Mouse (Mus musculus): ENCODE data around the gene Epx. TPM values are rescaled to one million over a fixed set of nuclear protein-coding genes. Genes with fewer than 3 reads are reported as not detected.
"Not testable (repeated sequence)": the region's sequence is repeated elsewhere in the genome, so short reads cannot be mapped to it uniquely, and the experiment has no call there.

The Epx gene
- total RNA-seq (2021) = not detected
- long read RNA-seq, experiment 1 = 0 reads
- long read RNA-seq, experiment 2 = 0 reads

- intact Hi-C loops (cut with DNase I) = no loop called here
- Histone ChIP-seq H3K4me3 (no peak within 1 kb of the TSS), H3K27ac (no peak within 1 kb of the TSS)
- TF ChIP-seq CTCF (IDR thresholded peaks at IDR 0.05) = no peak
- no peak for DNase-seq
These were observed at the start of gene Epx for GRCm38 (mm10) chr11:87875436-87875835. TSS of gene Epx (minus strand) at chr11:87875536.

- Histone ChIP-seq H3K27ac (no peak within 1 kb of the TSS), H3K4me3 (no peak within 1 kb of the TSS)
- no peak for TF ChIP-seq CTCF (IDR thresholded peaks at IDR 0.05)
- intact Hi-C loops (cut with DNase I) = no loop called here
- DNase-seq = no peak
These were observed 45.6 kb upstream of the Epx start, which contains the start of gene Olfr464 for GRCm38 (mm10) chr11:87920966-87921365. TSS of gene Olfr464 (minus strand) at chr11:87920967.

- TF ChIP-seq CTCF (IDR thresholded peaks at IDR 0.05) = no peak
- no peak for DNase-seq
- intact Hi-C loops (cut with DNase I) = no loop called here
- no peak overlapping the region for H3K27ac ChIP-seq
- no peak overlapping the region for H3K4me3 ChIP-seq
These were observed 45.0 kb upstream of the Epx start for GRCm38 (mm10) chr11:87920301-87920700.

- intact Hi-C loops (cut with DNase I) = no loop called here
- TF ChIP-seq CTCF (IDR thresholded peaks at IDR 0.05) = no peak
- no peak overlapping the region for H3K4me3 ChIP-seq
- no peak for DNase-seq
- H3K27ac ChIP-seq = no peak overlapping the region
These were observed 40.7 kb upstream of the Epx start for GRCm38 (mm10) chr11:87916005-87916404.

GRCm38 (mm10) chr11:87904331-87904730 lies 29.0 kb upstream of the Epx start:
- no peak for DNase-seq
- H3K27ac ChIP-seq = no peak overlapping the region
- no peak overlapping the region for H3K4me3 ChIP-seq
- intact Hi-C loops (cut with DNase I) = no loop called here
- TF ChIP-seq CTCF (IDR thresholded peaks at IDR 0.05) = no peak

GRCm38 (mm10) chr11:87897287-87897686 lies 22.0 kb upstream of the Epx start, which contains the start of gene Olfr463:
TSS of gene Olfr463 (minus strand) at chr11:87897387.
- no peak for DNase-seq
- intact Hi-C loops (cut with DNase I) = no loop called here
- Histone ChIP-seq H3K27ac (no peak within 1 kb of the TSS), H3K4me3 (no peak within 1 kb of the TSS)
- no peak for TF ChIP-seq CTCF (IDR thresholded peaks at IDR 0.05)

GRCm38 (mm10) chr11:87892168-87892567 lies 16.8 kb upstream of the Epx start, which contains the start of gene Olfr462:
TSS of gene Olfr462 (minus strand) at chr11:87892268.
- H3K27ac ChIP-seq = no peak within 1 kb of the TSS
- no peak within 1 kb of the TSS for H3K4me3 ChIP-seq
- no peak for DNase-seq
- intact Hi-C loops (cut with DNase I) = no loop called here
- no peak for TF ChIP-seq CTCF (IDR thresholded peaks at IDR 0.05)

GRCm38 (mm10) chr11:87884856-87885255 lies 9.5 kb upstream of the Epx start:
- intact Hi-C loops (cut with DNase I) = no loop called here
- Histone ChIP-seq H3K4me3 (no peak overlapping the region), H3K27ac (no peak overlapping the region)
- DNase-seq = no peak
- TF ChIP-seq CTCF (IDR thresholded peaks at IDR 0.05) = no peak

GRCm38 (mm10) chr11:87883493-87883892 lies 8.2 kb upstream of the Epx start:
- H3K27ac ChIP-seq = no peak overlapping the region
- no peak for DNase-seq
- no peak overlapping the region for H3K4me3 ChIP-seq
- intact Hi-C loops (cut with DNase I) = no loop called here
- peak; percentile 58 for TF ChIP-seq CTCF (IDR thresholded peaks at IDR 0.05)

GRCm38 (mm10) chr11:87881714-87882113 lies 6.4 kb upstream of the Epx start:
- intact Hi-C loops (cut with DNase I) = no loop called here
- no peak for DNase-seq

GRCm38 (mm10) chr11:87879826-87880225 lies 4.5 kb upstream of the Epx start:
- intact Hi-C loops (cut with DNase I) = no loop called here
- no peak for TF ChIP-seq CTCF (IDR thresholded peaks at IDR 0.05)
- no peak overlapping the region for H3K4me3 ChIP-seq
- H3K27ac ChIP-seq = no peak overlapping the region
- no peak for DNase-seq

More at GRCm38 (mm10) chr11:87881714-87882113, 6.4 kb upstream of the Epx start:
- no peak overlapping the region for H3K27ac ChIP-seq
- TF ChIP-seq CTCF (IDR thresholded peaks at IDR 0.05) = no peak
- no peak overlapping the region for H3K4me3 ChIP-seq

- intact Hi-C loops (cut with DNase I) = no loop called here
- TF ChIP-seq CTCF (IDR thresholded peaks at IDR 0.05) = no peak
These were observed 3.6 kb downstream of the Epx start for GRCm38 (mm10) chr11:87871766-87872165.

GRCm38 (mm10) chr11:87870096-87870495 lies 5.2 kb downstream of the Epx start:
- no peak for TF ChIP-seq CTCF (IDR thresholded peaks at IDR 0.05)
- Histone ChIP-seq H3K4me3 (no peak overlapping the region), H3K27ac (no peak overlapping the region)
- DNase-seq = no peak
- intact Hi-C loops (cut with DNase I) = no loop called here

More at GRCm38 (mm10) chr11:87871766-87872165, 3.6 kb downstream of the Epx start:
- DNase-seq = no peak
- no peak overlapping the region for H3K4me3 ChIP-seq
- no peak overlapping the region for H3K27ac ChIP-seq

- H3K4me3 ChIP-seq; DNase-seq; intact Hi-C loops (cut with DNase I); H3K27ac ChIP-seq: not testable (repeated sequence)
These were observed 8.4 kb downstream of the Epx start for GRCm38 (mm10) chr11:87866891-87867290.
